Mouse (Mus musculus): Measurements from ENCODE around the gene Pdia6.

- TF ChIP-seq CTCF (IDR thresholded peaks at IDR 0.05; ENCODE audit: control insufficient read depth, insufficient read depth, insufficient read length) (no peak), MYOG (IDR thresholded peaks at IDR 0.05; ENCODE audit: control insufficient read depth, extremely low read depth, insufficient read length) (no peak), USF1 (IDR thresholded peaks at IDR 0.05; ENCODE audit: low read depth) (no peak), MAX (IDR thresholded peaks at IDR 0.05) (no peak), CEBPB (IDR thresholded peaks at IDR 0.05; ENCODE audit: low read depth) (no peak)
Observed at GRCm38 (mm10) chr12:17288496-17288895, 22.2 kb downstream of the Pdia6 start.
